Mouse (Mus musculus) activated CD4-positive, CD25-positive, alpha-beta regulatory T cell, adult 4 months (primary cell): Measurements from ENCODE around the gene Mt2. TPM values are rescaled to one million over a fixed set of nuclear protein-coding genes. Genes with fewer than 3 reads are reported as not detected.

Experiments used
- ATAC-seq: one replicate; pipeline ENCODE4 v1.8.0; 2017
- polyA plus RNA-seq, 2 experiments: library from polyadenylated mRNA; unstranded; fragments of 100-300 nt; shearing (Covaris generic); gene quantifications; one replicate each; pipeline ENCODE4 v1.2.1; 2017

The Mt2 gene
- polyA plus RNA-seq, 2 experiments from 2014 or later = not detected

DNA sequence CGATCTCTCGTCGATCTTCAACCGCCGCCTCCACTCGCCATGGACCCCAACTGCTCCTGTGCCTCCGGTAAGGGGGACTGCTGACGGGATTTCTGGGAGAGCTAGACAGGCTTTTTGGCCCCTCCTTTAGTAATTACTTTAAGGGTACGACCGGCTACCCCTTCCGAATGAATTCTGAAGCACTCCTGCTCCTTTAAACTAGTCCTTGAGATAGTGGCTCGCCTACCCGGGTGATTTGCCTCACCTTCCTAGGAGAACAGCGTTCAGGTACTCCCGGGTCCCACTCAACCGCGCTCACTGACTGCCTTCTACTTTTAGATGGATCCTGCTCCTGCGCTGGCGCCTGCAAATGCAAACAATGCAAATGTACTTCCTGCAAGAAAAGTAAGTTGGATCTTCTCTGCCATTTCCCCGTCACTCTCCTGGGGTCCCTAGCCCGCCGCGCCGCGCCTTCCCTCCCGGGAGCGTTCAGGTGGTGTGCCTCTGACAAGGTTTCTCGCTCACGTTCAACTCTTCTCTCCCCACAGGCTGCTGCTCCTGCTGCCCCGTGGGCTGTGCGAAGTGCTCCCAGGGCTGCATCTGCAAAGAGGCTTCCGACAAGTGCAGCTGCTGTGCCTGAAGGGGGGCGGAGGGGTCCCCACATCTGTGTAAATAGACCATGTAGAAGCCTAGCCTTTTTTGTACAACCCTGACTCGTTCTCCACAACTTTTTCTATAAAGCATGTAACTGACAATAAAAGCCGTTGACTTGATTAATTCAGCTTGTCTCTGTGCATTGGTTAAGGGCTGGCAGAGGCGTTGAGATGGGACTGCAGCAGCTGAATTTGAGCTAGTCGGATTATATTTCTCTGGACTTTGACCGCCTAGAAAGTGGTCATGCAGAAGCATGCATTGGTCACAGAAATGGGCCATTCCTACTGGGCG, 607 bp downstream of the Mt2 start:
- no peak for ATAC-seq

DNA sequence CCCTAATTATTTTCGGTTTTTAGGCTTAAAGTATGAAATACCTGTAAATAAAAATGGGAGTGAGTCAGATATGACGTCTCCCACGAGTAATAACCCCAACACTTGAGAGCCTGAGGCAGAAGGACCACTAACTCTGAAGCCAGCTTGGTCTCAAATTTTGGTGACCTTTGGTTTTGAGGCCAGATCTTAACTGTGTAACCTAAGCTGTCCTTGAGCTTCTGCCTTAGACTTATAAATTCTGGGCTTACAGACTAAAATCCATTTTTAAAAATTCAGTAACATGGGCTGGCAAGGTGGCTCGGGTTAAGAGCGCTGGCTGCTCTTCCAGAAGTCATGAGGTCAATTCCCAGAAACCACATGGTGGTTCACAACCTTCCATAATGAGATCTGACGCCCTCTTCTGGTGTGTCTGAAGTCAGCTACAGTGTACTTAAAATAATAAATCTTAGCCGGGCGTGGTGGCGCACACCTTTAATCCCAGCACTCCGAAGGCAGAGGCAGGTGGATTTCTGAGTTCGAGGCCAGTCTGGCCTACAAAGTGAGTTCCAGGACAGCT, 1.5 kb downstream of the Mt2 start:
- no peak for ATAC-seq

DNA sequence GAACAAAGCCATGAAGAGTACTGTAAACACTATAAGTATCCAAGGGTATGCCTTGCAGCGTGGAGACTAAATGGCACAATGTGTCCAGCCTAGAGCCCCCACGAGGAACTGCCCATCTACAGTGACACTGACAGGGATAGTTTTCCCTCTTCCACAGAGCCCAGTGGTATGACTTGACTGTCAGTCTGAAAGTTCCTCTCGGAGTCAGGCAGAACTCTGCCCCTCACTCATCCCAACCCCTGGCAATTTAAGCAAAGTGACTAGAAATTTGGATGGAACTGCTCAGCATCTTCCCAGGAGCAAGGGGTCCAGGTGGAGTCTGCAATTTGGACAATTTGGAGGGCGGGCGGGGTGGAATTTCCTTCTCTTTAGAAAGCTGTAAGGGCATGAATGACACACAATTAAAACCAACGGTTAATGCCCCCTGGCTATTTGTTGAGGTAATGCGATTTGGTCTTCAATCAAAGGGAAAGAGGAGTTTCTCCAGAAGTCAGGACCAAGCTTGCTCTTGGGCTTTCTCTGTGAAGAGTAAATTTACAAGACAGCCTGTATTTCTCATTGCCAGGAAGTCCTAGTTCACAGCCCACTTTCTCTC, 2.3 kb downstream of the Mt2 start:
- ATAC-seq = no peak

DNA sequence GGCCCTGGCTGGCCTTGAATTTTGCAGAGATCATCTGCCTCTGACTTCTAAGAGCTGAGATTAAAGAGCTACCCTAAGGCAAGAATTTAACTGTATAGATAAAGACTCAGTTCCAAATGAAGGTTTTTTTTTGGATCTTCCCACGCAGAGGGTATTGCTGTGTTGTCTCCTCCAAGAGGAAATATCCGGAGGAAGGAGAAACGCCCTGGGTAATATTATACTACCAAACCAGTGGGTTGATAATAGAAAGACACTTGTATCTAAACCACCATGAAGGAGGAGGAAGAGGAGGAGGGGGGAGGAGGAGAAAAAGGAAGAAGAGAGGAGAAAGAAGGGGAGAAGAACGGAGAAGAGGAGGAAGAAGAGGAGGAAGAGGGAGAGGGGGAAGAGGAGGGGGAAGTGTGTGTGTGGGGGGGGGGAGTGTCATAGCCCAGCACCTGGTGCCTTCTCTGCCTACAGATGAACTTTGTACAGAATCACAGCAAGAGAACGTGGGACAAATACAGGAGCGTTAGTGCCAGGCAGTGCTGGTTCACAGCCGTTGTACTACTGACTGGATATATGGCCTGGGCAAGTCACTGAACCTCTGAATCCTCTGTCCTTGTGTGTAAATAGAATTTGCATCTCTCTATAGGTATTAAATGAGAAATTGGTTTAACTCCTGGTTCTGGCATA, 5.4 kb downstream of the Mt2 start:
- no peak for ATAC-seq

DNA sequence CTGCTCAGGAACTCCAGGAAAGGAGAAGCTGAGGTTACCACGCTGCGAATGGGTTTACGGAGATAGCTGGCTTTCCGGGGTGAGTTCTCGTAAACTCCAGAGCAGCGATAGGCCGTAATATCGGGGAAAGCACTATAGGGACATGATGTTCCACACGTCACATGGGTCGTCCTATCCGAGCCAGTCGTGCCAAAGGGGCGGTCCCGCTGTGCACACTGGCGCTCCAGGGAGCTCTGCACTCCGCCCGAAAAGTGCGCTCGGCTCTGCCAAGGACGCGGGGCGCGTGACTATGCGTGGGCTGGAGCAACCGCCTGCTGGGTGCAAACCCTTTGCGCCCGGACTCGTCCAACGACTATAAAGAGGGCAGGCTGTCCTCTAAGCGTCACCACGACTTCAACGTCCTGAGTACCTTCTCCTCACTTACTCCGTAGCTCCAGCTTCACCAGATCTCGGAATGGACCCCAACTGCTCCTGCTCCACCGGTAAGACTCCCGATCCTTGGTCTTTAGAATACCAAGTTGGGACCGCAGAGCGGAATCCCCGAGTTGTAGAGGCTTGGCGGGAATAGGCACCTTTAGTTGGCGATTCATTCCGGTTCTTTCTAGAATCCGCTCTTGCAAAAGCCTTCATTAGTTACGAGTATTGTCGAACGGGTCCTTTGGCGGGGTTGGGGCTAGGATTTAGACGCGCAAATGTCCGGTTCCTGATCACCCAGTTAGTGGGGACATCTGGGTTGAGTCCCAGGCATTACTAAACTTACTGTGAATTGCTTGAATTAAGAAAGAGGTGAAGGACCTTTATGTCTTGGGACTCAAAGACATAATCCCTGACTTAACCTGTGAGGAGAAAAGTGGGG, 6.6 kb downstream of the Mt2 start, which contains the start of gene Mt1:
Gene Mt1 (plus strand): TSS at position 226 of the 856 bp plus-strand sequence.
- ATAC-seq = peak; percentile 52

DNA sequence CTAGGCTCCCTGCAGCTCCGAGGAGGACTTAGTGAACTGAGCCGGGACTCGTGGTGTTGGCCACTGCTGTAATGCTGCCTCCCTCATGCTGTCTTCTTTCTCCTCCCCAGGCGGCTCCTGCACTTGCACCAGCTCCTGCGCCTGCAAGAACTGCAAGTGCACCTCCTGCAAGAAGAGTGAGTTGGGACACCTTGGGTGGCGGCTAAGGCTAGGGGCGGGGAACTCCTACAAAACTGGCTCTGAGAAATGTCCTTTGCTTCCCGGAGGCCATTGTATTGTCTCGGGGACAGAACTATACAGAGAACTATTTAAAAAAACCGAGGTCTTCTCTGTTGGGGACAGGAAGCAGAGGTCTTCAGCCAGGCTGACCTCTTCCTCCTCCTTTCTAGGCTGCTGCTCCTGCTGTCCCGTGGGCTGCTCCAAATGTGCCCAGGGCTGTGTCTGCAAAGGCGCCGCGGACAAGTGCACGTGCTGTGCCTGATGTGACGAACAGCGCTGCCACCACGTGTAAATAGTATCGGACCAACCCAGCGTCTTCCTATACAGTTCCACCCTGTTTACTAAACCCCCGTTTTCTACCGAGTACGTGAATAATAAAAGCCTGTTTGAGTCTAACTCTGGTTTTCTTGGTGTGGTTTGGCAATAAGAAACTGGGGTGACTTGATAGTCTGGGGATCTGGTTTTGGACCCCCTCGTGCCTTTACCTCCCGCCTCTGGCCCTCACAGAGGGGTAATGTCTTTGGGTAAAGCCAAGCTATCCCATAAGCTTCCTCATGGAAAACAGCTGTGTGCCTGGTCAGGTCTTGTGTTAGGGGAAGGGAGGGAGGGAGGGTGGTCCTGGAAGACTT, 7.5 kb downstream of the Mt2 start:
- no peak for ATAC-seq

DNA sequence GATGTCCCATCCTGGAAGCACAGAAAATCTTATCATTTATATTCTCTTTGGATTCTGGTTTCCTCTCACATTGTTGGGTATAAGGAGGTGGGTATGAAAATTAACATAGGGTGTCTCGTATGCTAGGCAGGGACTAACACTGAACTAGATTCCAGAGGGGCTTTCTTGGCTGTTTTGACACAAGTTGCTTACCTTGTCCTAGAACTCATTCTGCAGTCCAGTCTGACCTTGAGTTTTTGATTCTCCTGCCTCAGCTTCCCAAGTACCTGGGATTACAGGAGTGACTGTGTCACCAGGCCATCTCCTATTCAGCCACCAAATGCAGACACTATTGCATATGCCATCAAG, 8.1 kb downstream of the Mt2 start:
- ATAC-seq = no peak

DNA sequence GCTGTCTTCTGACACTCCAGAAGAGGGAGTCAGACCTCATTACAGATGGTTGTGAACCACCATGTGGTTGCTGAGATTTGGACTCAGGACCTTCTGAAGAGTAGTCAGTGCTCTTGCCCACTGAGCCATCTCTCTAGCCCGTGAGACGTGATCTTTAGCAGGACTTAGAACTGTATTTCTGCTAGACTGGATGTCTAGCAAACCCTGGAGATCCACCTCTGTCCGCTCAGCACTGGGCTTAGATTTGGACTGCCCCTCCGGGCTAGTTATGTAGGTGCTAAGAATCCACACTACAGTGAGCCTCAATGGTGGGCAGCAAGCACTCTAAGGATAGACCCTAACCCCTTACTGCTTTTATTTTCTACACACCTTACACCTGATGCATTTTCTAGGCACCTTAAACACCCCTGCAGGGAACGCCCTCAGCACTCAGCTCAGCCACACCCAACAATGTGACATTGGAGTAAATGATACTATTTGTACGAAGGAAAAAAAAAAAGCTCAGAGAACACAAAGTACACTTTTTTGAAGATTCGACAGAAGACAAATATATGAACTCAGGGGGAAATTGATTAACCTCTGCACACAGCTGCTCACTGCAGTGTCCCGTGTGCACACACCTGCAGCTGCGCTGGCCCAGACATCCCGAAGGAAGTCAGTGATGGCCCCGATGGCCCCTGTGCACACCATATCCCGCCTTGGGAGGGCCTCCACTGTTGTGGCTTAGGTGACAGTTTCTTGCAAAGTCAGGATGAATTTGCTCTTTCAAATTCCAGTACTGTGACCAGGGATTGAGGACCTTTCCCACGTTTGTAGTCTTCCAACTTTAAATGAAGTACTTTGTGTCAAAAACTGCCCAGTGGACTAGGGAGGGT, 9.8 kb downstream of the Mt2 start:
- no peak for ATAC-seq

DNA sequence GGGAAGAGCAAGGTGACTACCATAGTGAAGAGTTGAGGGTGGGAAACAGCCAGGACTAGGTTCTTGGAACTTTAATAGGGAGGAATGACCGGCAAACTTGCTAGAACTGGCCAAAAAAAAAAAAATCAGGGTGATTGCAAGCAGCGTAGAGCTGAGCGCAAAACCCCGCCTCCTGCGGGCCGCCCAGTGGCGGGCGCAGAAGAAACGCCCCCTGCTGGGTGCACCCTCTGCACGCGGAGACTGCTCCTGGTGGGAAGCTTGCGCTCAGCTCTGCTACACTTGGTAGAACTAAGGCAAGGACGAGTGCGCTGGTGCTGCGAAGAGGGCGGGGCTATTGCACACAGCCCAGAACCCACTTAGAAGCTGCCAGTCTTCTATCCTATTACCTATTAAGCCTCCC, 10.7 kb downstream of the Mt2 start:
- peak; percentile 66 for ATAC-seq

DNA sequence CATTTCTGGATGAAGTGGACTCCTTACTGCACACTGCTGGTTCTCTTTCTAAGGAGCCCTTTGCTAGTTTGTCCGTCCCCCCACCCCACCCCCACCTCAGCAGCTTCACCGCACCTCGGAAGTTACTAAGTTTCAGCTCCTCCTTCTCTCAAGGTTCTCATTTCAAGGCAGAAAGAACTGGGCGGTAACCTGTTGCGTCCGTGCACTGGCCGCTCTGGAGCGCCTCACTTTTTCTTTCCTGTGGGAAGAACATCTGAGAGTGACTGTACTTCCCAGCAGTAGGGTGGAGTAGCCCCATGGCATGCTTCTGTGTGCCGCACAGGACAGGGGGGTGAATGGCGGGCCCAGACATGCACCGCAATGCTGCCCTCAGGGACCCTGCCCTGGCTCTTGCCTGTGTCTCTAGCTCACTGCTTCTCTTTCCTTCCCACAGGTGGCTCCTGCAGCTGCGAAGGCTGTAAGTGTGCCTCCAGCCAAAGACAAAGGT, 11.9 kb downstream of the Mt2 start:
- ATAC-seq = no peak

DNA sequence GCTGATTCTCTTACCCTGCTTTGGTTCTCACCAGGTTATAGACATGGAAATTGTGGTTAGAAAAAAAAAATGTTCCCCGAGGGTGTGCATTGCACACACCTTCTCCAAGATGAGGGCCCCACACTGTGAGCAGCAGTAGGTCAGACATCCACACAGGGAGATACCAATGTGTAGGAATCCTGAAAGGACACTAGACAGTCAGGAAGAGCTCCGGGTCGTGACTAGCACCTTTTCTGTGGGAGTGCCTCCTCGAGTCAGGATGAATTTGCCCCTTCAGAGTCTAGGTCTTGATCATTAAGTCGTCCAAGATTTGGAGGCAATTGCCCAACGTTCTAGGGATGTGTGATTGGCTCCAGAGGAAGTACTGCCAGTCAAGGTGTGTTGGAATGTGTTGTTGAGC, 13.3 kb downstream of the Mt2 start:
- ATAC-seq = no peak

DNA sequence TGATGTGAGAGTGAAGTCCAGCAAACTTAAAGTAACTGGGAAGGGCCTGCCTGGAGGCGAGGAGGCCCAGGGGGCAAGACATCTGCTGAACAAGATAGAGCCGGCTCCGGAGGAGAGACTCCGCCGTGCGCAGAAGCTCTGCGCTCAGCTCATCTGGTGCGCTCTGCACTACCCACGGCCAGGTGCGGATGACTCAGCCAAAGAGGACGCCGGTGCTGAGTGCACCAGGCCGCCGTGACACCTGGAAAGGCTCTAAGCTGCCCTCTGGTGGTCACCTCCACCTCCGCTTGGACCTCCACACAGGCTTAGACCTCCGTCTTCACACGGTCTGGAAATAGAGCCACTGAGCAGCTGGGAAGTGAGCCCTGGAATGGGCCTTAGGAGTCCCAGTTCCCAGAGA, 14.1 kb downstream of the Mt2 start:
- peak; percentile 25 for ATAC-seq

DNA sequence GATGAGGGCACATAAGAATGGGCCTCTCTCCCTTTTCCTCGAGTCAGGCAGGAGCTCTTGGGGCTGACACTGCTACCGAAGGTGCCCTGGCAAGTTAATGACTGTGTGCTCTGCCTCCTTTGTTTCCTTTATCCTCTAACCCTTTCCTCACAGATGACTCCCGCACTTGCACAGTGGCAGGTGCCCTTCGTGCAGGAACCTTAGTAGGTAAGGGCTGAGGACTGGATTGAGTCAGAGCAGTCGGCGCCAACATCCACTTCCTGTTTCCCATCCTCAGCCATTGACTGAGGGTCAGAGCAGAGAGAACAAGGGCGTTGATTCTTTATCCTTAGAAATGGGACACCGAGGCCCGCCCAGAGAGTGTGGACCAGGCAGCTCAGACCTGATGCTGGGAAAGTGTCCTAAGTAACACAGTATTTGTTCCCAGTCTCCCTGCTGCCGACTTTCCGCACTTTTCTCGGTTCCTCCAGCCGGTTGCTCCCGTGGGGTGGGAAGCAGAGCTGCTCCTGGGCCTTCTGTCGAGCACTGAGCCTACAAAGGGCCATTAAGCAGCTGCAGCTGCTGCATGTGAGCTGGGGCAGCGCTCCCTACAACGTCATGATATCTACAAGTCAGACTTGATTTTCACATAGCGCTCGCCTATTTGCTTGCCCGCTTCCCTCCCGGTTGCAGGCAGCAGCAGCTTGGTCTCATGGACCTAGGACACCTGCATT, 15.0 kb downstream of the Mt2 start:
- no peak for ATAC-seq

DNA sequence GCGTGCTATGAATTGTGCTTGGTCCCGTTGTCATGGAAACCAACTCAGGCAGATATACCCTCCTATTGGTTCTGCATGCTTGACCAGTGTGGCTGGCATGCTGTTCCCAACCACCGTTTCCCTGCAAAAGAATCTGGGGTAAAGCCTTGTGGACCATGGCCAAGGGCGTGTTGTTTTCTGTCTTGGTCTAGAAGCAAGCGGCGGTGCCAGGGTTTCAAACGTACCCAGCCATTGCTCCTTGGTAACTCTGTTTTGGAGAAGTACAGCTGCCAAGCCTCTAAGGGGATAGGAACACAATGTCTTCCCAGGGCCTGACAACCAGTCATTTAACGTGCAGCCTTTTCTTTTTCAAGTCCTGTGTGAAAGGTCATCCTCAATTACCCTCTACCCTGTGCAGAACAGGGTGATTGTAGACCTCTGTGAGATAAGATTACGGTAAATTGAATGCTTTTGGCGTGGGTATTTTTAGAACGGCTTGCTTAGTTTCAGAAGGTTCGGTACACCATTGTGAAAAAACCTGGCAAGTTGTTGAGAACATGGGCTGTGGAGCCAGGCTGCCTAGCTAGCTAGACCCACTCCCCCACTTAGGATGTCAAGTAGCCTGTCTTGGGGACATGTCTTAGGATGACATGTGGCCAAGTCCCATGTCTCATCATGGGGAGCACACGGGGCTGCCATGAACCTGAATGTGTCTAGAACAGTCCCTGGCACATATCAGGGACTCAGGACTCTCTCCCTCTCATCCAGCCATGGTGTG, 17.0 kb downstream of the Mt2 start:
- ATAC-seq = no peak

DNA sequence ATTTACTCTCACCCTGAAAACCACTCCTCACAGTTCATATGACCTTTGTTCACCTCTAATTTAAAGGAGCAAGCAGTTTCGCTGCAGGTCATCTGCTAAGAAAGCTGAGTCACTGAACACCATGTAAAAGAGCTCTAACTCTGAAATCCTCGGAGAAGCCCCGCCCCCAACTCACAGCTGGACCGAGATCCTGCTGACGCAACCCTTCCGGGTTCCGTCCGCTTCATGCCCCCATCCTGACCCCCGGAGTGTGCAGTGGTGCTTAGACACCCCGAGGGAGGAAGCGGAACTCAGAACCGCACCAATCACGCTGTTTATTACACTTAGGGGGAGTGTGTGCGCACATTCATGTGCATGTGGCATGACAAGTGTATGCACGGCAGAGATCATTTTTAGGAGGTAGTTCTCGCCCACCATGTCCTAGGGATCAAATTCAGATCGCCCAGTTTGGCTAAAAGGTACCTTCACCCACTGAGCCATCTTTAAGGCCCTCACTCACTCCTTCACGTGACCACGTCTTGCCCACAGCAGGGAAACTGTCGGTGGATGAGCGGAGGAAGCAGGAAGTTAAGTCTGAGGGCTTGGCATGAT, 18.7 kb downstream of the Mt2 start:
- peak; percentile 86 for ATAC-seq

DNA sequence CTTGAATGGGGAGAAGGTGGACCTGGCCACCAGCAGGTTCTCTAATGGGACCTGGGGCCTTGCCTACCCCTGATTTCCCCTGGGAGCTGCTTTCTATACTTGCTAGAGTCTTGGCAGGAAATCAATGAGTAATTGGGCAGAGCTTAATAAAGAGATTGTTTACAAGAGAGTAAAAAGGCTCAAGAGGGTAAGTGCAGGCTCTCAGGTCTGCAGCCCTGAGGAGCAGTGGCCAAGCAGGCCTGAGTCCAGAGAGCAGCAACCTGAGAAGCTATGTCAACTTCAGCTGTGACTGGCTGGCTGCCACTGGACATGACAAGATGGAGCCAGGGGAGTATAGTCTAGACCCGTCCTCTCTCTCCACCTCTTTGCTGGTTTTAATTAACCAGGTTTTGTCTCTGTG, 20.5 kb downstream of the Mt2 start:
- no peak for ATAC-seq

DNA sequence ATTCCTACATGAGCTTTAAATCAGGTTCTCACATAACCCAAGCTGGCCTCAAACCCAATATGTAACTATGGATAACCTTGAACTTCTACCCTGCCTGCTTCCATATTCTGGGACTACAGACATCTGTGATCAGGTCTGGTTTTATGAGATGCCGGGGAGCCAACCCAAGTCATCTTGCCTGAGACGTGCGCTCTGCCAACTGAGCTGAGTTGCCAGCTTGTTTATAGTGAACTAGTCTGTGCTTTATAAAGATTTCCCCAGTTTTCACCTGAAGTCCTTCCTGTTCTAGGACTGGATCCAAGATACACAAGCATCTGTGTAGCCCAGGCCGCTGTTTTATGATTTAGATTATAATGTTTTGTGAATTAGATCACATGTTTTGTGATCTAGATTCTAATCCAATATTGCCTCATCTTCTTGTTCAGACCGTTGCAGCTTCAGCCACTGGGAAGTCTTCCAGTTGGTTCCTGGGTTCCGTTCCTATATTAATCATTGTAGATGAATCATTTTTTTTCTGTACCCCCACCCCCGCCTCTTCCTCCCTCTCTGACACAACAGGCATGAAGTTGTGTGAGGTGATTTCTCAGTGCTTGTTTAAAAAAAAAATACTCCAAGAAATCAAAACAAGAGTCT, 22.2 kb downstream of the Mt2 start:
- no peak for ATAC-seq
